ENCODE assay signal across 16 mouse cellular contexts in genomic region chr16:30948216-30948615, GRCm38 (mm10).
DNase-seq lines count a peak whose midpoint lies in the region; ATAC-seq and TF ChIP-seq lines count a peak whose summit lies in the region.
"Had no signal": no experiment of that assay in that cellular context is flagged by ENCODE, and none has a peak within 500 bp of the region (broad histone marks: within the 10 kb centered on the region; RNA-seq: fewer than 3 reads in every experiment).

No protein-coding gene starts in this region.

- H3K4me3 ChIP-seq in gastrocnemius, adult 2 months = no peak overlapping the region
- H3K4me3 ChIP-seq: heart, embryonic 10.5 days; intestine, embryonic 15.5 days; liver, embryonic 12.5 days; midbrain, embryonic 12.5 days; neural tube, embryonic 12.5 days had no signal

- no peak for TF ChIP-seq CTCF in gastrocnemius, adult 2 months (IDR thresholded peaks at IDR 0.05)

- H3K27ac ChIP-seq in gastrocnemius, adult 2 months = no peak overlapping the region
- H3K27ac ChIP-seq: heart, embryonic 10.5 days; intestine, embryonic 15.5 days; liver, embryonic 12.5 days; midbrain, embryonic 12.5 days; neural tube, embryonic 12.5 days had no signal

- peak; percentile 76 for ATAC-seq in megakaryocyte, adult 5-6 weeks (ENCODE audit: poor library complexity, severe bottlenecking)
- ATAC-seq: intestine, embryonic 15.5 days; liver, embryonic 12.5 days; lung, postnatal 0 days; Patski had no signal

- peak; percentile 5 for DNase-seq in gastrocnemius, adult 2 months
- DNase-seq in gastrocnemius, postnatal 36 days = no peak
- DNase-seq in A20 (ENCODE audit: low read depth, low spot score) = peak; percentile 40
- peak; percentile 37 for DNase-seq in T-cell, adult 2 months (ENCODE audit: low spot score)
- DNase-seq in urinary bladder, postnatal 10 days (ENCODE audit: low spot score) = no peak
- DNase-seq in cerebellum, adult 11-12 months = no peak
- DNase-seq in urinary bladder, postnatal 36 days (ENCODE audit: low spot score in 2 of 2) = no peak
- DNase-seq: cerebellum, adult 9-11 months had no signal

- intact Hi-C loops in gastrocnemius, adult 2 months (cut with DNase I) = no loop called here
- intact Hi-C loops in gastrocnemius, postnatal 36 days (cut with DNase I) = no loop called here

Comparison
In these comparisons a context has a peak if more than half of its experiments do, and no peak if none do; other contexts are left out.
1. DNase-seq: peak in gastrocnemius, adult 2 months (single experiment), A20 (single experiment) and T-cell, adult 2 months (single experiment); none in gastrocnemius, postnatal 36 days (0 of 2), urinary bladder, postnatal 10 days (single experiment), cerebellum, adult 11-12 months (single experiment) and urinary bladder, postnatal 36 days (0 of 2).